Comparison of ENCODE assay signal across 8 mouse cellular contexts in the genomic region with DNA sequence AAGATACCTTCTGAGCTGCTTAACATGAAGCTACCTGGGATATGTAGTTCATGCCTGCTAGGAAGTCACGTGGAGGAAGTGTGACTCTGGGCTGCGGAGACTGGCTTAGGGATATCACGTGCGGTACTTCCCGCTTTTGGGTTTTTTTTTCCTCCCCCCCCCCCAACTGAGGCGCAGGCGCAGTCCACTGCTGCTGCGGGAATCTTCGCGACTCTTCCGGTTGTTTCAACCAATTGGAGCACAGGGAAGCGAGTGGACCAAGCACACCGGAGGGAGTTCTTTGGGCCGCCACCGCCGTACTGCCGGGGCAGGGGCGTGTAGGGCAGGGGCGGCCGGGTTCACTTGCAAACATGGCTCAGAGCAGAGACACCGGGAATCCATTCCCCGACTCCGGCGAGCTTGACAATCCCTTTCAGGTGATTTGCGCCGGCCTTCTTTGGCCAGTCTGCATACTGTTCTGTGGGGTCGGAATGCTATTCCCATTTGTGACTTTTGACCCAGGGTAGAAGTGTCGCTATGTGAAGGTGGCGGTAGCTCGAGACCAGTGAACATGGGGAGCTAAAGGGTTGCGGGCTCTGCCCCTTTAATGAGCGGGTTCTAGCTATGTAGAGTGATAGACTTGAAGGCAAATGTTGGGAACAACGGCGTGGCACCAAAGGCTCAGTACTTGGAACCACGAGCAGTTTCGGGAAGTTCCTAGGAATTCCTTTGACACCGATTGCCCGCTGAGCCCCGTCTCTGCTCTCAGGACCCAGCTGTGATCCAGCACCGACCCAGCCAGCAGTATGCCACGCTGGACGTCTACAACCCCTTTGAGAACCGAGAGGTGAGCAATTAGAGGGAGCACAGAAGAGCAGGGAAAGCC. TPM values are rescaled to one million over a fixed set of nuclear protein-coding genes. Genes with fewer than 3 reads are reported as not detected.
DNase-seq lines count a peak whose midpoint lies in the region; ATAC-seq lines count a peak whose summit lies in the region.

Scamp3 (plus strand) TSS at position 232 of the 865 bp plus-strand sequence.

- peak; percentile 87 for ATAC-seq in megakaryocyte progenitor cell, adult 5-6 weeks (replicated peaks; ENCODE audit: poor library complexity)

- DNase-seq in adipocyte (ENCODE audit: low spot score) = peak; percentile 98
- DNase-seq in embryo, embryonic 10 days (ENCODE audit: low spot score) = peak; percentile 95
- peak; percentile 80 for DNase-seq in gastrocnemius, postnatal 10 days
- DNase-seq in induced T-regulatory cell, adult 2 months (ENCODE audit: low read depth) = peak; percentile 98
- peak; percentile 90 for DNase-seq in left cerebral cortex, adult 9 months (ENCODE audit: low spot score in 2 of 2)
- DNase-seq in right cerebral cortex, postnatal 14 days = peak; percentile 80
- DNase-seq in urinary bladder, postnatal 36 days (ENCODE audit: low spot score in 2 of 2) = peak; percentile 74 to 82

RNA-seq across cellular contexts. Expression of gene Scamp3, which starts in this region (rescaled TPM):
- 10 to 100 TPM; 36.7 to 40.0 TPM for total RNA-seq in gastrocnemius, postnatal 10 days (2021)
- total RNA-seq in megakaryocyte progenitor cell, adult 5-6 weeks (2015) = 92.5 and 93.9 TPM in 2 replicates
- total RNA-seq in megakaryocyte progenitor cell, adult 5-6 weeks (2017) = 33.4 and 37.2 TPM in 2 replicates

Comparison
In these comparisons a context has a peak if more than half of its experiments do, and no peak if none do; other contexts are left out.
1. Peak in every context shown above with its lines: DNase-seq and ATAC-seq.